ENCODE assay signal across 9 mouse cellular contexts in genomic region chr2:128566304-128567147, GRCm38 (mm10). TPM values are rescaled to one million over a fixed set of nuclear protein-coding genes. Genes with fewer than 3 reads are reported as not detected.
DNase-seq lines count a peak whose midpoint lies in the region; ATAC-seq and TF ChIP-seq lines count a peak whose summit lies in the region.
"Had no signal": no experiment of that assay in that cellular context is flagged by ENCODE, and none has a peak within 500 bp of the region (broad histone marks: within the 10 kb centered on the region; RNA-seq: fewer than 3 reads in every experiment).

No protein-coding gene starts in this region.

- no peaks in the 10 kb centered on the region for H3K36me3 ChIP-seq in kidney, adult 2 months (ENCODE audit: control insufficient read depth, insufficient read depth, low read length)

- H3K4me3 ChIP-seq in kidney, adult 2 months (ENCODE audit: insufficient read depth, low read depth, low read length): no peak overlapping the region
- H3K4me3 ChIP-seq: megakaryocyte, embryonic 14.5 days had no signal

- 62% methylated on average over 10 of the region's 10 CpGs for WGBS in kidney, adult 2 months

- ATAC-seq in frontal cortex, adult (ENCODE audit: low TSS enrichment): peak; percentile 55; the same call in 1 of the 2 replicates
- no peak for ATAC-seq in activated CD4-positive, CD25-positive, alpha-beta regulatory T cell, adult 4 months

- H3K4me1 ChIP-seq in kidney, adult 2 months (ENCODE audit: control insufficient read depth, insufficient read depth, low read length): no peaks in the 10 kb centered on the region
- H3K4me1 ChIP-seq: megakaryocyte, embryonic 14.5 days had no signal

- DNase-seq in frontal cortex, adult 2 months (ENCODE audit: extremely low spot score in 1 of 2, low spot score in 1 of 2): no peak
- DNase-seq in right cerebral cortex, postnatal 4 days: peak; percentile 24
- no peak for DNase-seq in right cerebral cortex, postnatal 10 days (ENCODE audit: low spot score in 2 of 2)
- DNase-seq in kidney, adult 2 months: peak; percentile 29
- DNase-seq in lung, postnatal 36 days: peak; percentile 28
- DNase-seq in urinary bladder, postnatal 14 days (ENCODE audit: low spot score): no peak

- H3K27me3 ChIP-seq in kidney, adult 2 months (replicated peaks; ENCODE audit: control insufficient read depth, insufficient read depth, low read length): no peaks in the 10 kb centered on the region

- H3K27ac ChIP-seq in kidney, adult 2 months (ENCODE audit: insufficient read depth, low read depth, low read length): no peak overlapping the region

- TF ChIP-seq POLR2A in kidney, adult 2 months (IDR thresholded peaks at IDR 0.05; ENCODE audit: low read depth, low read length): no peak

- TF ChIP-seq CTCF in kidney, adult 2 months (conservative IDR thresholded peaks at IDR 0.05; ENCODE audit: insufficient read depth, insufficient read length, low read depth, low read length): peak; percentile 34; the same call in 1 of the 2 replicates

RNA-seq across cellular contexts. Expression of gene Spdye4c, which starts 24.5 kb away (rescaled TPM):
- not detected in 2 replicates for polyA plus RNA-seq in frontal cortex, adult 2 months (2012; rRNA removed)
- not detected in 2 replicates for polyA plus RNA-seq in kidney, adult 2 months (2012; rRNA removed)
- not detected for polyA plus RNA-seq in activated CD4-positive, CD25-positive, alpha-beta regulatory T cell, adult 4 months (2017; shearing (Covaris generic))

Comparison
In these comparisons a context has a peak if more than half of its experiments do, and no peak if none do; other contexts are left out.
1. DNase-seq: peak in right cerebral cortex, postnatal 4 days (single experiment), kidney, adult 2 months (single experiment) and lung, postnatal 36 days (single experiment); none in frontal cortex, adult 2 months (0 of 2), right cerebral cortex, postnatal 10 days (0 of 2) and urinary bladder, postnatal 14 days (single experiment).